Mouse (Mus musculus) erythroblast, embryonic 14.5 days (primary cell): ENCODE results near the gene Hcn3. TPM values are rescaled to one million over a fixed set of nuclear protein-coding genes. Genes with fewer than 3 reads are reported as not detected.

ENCODE experiments used
- H3K27me3 ChIP-seq: 2 replicates; pipeline ENCODE4 v1.6.1; 2012; ENCODE audit warnings: inconsistent platforms; ENCODE audit not compliant: control insufficient read depth
- H3K36me3 ChIP-seq: 2 replicates; pipeline ENCODE4 v1.6.1; 2012; ENCODE audit warnings: mild to moderate bottlenecking, inconsistent platforms; ENCODE audit not compliant: control insufficient read depth
- H3K4me1 ChIP-seq: 2 replicates; pipeline ENCODE4 v1.6.1; 2012; ENCODE audit warnings: inconsistent platforms; ENCODE audit not compliant: control insufficient read depth
- H3K4me3 ChIP-seq: replicated peaks from 2 replicates; pipeline ENCODE3; 2012; ENCODE audit warnings: moderate library complexity, mild to moderate bottlenecking, inconsistent platforms
- H3K9me3 ChIP-seq: 2 replicates; pipeline ENCODE4 v1.6.1; 2012; ENCODE audit warnings: low read length, inconsistent platforms, mixed read lengths; ENCODE audit not compliant: control insufficient read depth
- GATA1 ChIP-seq: IDR thresholded peaks from 2 replicates; pipeline ENCODE4 v1.6.1; 2012; ENCODE audit warnings: low read length, inconsistent platforms, mixed read lengths
- TAL1 ChIP-seq: IDR thresholded peaks from 3 replicates; pipeline ENCODE4 v1.6.1; 2012; ENCODE audit warnings: low read length, inconsistent platforms, mixed read lengths
- polyA plus RNA-seq: library from polyadenylated mRNA; stranded (reverse); fragments of >175 nt; gene quantifications from 2 replicates; pipeline ENCODE4 v1.2.3, GENCODE M21; 2012

Gene Hcn3
- polyA plus RNA-seq: 0.02 TPM in 2 replicates

DNA sequence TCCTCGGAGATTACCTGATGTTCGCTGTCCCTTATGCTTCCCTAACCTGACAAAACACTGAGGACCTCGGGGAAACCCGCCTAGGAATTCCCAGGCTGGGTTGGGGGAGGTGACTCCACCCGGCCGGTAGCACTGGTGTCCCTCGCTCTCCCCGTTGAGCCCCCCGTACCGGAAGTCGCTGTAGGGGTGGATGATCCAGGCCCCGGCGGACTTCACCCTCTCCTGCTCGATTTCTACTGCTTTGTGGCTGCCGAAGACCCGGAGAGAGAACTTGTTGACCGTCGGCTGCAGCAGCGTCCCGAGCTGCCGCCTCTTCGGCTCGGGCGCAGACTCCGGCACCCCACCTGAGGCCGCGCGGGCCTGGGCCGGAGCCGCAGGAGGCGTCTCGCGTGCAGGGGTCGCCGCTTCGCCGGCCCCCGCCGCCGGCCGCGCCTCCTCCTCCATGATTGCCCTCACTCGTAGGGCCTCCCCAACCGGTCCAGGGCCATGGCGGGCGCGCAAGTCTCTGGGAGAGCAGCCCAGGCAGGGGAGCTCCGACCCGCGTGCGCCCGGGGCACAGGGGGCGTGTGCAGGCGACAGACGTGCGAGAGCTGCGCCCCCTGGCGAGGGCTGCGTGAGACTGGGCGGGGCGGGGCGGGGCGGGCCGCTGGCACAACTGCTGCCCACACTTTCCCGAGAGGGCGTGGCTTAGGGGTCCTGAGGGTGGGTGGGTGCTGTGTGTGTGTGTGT, at the start of gene Hcn3:
Gene Hcn3 (minus strand): TSS at position 581 of the 729 bp plus-strand sequence.
- TF ChIP-seq TAL1 (no peak), GATA1 (no peak)
- no peaks in the 10 kb centered on the region for H3K9me3 ChIP-seq
- H3K36me3 ChIP-seq: no peaks in the 10 kb centered on the region
- H3K27me3 ChIP-seq: peaks cover 45% of the 10 kb centered on the region
- H3K4me3 ChIP-seq: peak within 1 kb of the TSS; percentile 64
- peaks cover 30% of the 10 kb centered on the region for H3K4me1 ChIP-seq

DNA sequence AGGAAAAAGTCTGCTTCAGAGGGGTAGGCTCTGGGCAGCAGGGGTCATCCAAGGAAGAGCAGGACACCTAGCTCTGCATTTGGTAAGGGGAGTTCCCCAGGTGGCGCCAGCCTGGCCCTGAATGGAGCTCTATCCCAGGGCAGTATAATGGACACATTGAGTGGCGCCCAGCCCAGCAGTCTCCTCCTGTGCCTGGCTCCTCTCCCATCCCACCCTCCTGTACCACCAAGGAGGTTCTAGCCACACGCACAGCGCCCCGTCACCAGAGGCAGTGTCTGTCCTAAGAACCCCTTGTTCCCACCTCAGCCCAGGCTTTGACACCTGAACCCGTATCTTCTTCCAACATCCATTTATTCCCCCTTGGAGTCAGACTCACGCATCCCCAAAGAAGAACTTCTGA, 49.7 kb upstream of the Hcn3 start:
- TF ChIP-seq TAL1 (no peak), GATA1 (no peak)
- Histone ChIP-seq H3K4me3 (no peak overlapping the region), H3K9me3 (no peaks in the 10 kb centered on the region), H3K27me3 (peaks cover 6% of the 10 kb centered on the region), H3K36me3 (peaks cover 70% of the 10 kb centered on the region), H3K4me1 (peaks cover 29% of the 10 kb centered on the region)

DNA sequence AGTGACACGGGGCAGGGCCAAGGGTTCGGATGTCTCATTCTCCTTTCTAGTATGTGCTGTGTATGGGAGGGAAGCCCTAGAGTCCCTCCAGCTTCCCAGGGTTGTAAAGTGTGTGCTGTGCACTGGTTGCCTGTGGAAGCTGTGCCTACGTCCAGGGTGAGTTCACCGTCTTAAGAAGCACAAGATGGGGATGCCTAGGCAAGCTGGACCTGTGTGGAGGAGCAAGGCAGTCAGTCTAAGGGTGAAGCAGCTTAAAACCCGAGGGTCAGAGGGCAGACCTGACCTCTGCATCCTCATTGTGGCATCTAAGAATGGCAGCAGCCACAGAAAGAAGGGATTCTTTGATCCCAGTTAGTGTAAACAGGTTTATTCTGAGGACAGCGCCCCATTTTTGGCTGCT, 48.7 kb upstream of the Hcn3 start:
- H3K27me3 ChIP-seq: no peaks in the 10 kb centered on the region
- H3K4me1 ChIP-seq: peaks cover 22% of the 10 kb centered on the region
- no peak for TF ChIP-seq GATA1
- TF ChIP-seq TAL1: no peak
- H3K36me3 ChIP-seq: peaks cover 74% of the 10 kb centered on the region
- no peaks in the 10 kb centered on the region for H3K9me3 ChIP-seq
- H3K4me3 ChIP-seq: no peak overlapping the region

DNA sequence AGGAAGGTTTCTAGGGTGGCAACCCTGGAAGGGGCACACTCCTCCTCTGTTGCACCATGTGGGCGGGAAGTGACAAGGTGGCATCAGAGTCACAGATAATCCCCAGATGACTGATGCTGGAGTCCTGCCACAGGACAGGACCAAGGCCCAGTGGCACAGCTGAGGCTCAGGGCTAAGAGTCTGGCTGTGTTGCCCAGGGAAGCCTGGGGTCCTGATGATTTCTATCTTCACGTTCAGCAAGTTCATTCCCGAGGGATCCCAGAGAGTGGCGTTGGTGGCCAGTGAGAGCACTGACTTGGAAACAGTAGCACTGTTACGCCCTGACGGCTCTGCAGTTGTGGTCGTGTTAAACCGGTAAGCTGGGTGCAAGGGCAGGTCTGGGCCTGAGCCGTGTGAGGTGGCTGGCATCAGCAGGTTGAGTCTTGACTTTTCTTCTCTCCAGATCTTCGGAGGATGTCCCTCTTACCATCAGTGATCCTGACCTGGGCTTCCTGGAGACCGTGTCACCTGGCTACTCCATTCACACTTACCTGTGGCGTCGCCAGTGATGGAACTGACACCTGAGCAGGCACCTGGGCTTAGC, 48.2 kb upstream of the Hcn3 start:
- no peaks in the 10 kb centered on the region for H3K9me3 ChIP-seq
- H3K4me3 ChIP-seq: no peak overlapping the region
- peaks cover 74% of the 10 kb centered on the region for H3K36me3 ChIP-seq
- peaks cover 22% of the 10 kb centered on the region for H3K4me1 ChIP-seq
- TF ChIP-seq TAL1 (no peak), GATA1 (no peak)
- H3K27me3 ChIP-seq: no peaks in the 10 kb centered on the region

DNA sequence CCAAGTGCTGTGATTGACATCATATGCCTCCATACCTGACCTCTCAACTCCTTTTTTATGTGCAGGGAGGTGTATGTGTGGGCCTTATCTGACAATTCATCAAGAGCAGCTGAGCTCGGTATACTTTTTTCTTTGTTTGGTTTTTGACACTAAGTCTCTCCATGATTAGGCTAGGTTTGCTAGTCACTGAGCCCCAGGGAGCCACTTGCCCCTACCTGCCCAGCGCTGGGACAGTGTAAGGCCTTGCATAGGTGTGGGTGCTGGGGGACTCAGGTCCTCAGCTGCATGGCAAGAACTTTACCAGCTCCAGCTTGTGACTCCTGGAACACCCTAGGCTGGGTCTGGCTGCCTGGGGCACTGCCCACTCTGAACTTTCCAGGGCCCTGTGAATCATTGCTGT, 46.7 kb upstream of the Hcn3 start:
- H3K27me3 ChIP-seq: no peaks in the 10 kb centered on the region
- no peak for TF ChIP-seq GATA1
- no peak for TF ChIP-seq TAL1
- H3K4me3 ChIP-seq: no peak overlapping the region
- peaks cover 15% of the 10 kb centered on the region for H3K4me1 ChIP-seq
- H3K9me3 ChIP-seq: no peaks in the 10 kb centered on the region
- peaks cover 71% of the 10 kb centered on the region for H3K36me3 ChIP-seq

DNA sequence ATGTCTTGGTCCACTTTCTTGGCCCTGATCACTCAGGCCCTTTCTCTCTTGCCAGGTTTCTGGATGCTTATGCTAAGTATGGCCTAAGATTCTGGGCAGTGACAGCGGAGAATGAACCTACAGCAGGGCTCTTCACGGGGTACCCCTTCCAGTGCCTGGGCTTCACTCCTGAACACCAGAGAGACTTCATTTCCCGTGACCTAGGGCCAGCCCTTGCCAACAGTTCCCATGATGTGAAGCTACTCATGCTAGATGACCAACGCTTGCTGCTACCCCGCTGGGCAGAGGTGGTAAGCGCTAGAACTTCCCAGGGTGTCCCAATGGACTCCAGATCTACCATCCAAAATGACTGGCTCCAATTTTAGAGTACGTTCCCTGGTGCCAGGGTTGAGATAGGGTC, 46.1 kb upstream of the Hcn3 start:
- Histone ChIP-seq H3K27me3 (no peaks in the 10 kb centered on the region), H3K9me3 (no peaks in the 10 kb centered on the region), H3K4me3 (no peak overlapping the region), H3K36me3 (peaks cover 67% of the 10 kb centered on the region), H3K4me1 (peaks cover 12% of the 10 kb centered on the region)
- TF ChIP-seq GATA1: no peak
- TF ChIP-seq TAL1: no peak

DNA sequence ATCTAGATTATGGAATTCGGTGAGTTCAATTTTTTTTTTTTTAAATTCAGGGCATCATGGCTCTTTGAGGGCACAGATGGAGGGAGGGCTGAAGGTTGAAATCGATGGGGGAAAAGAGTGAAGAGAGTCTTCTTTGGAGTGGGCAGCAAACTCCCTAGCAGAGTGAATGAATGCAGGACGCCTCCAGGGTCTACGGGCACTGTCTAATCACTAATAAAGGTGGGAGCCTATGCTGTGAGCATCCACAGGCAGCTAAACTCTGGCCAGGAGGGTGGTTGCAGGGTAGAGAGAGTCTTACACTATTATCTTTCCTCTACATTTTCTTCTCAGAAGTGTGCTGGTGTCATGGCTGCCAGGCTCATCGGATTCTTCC, 43.1 kb upstream of the Hcn3 start:
- Histone ChIP-seq H3K9me3 (no peaks in the 10 kb centered on the region), H3K4me3 (peak overlapping the region; percentile 62), H3K4me1 (peaks cover 12% of the 10 kb centered on the region), H3K27me3 (peaks cover 4% of the 10 kb centered on the region), H3K36me3 (peaks cover 37% of the 10 kb centered on the region)
- TF ChIP-seq GATA1 (no peak), TAL1 (no peak)

DNA sequence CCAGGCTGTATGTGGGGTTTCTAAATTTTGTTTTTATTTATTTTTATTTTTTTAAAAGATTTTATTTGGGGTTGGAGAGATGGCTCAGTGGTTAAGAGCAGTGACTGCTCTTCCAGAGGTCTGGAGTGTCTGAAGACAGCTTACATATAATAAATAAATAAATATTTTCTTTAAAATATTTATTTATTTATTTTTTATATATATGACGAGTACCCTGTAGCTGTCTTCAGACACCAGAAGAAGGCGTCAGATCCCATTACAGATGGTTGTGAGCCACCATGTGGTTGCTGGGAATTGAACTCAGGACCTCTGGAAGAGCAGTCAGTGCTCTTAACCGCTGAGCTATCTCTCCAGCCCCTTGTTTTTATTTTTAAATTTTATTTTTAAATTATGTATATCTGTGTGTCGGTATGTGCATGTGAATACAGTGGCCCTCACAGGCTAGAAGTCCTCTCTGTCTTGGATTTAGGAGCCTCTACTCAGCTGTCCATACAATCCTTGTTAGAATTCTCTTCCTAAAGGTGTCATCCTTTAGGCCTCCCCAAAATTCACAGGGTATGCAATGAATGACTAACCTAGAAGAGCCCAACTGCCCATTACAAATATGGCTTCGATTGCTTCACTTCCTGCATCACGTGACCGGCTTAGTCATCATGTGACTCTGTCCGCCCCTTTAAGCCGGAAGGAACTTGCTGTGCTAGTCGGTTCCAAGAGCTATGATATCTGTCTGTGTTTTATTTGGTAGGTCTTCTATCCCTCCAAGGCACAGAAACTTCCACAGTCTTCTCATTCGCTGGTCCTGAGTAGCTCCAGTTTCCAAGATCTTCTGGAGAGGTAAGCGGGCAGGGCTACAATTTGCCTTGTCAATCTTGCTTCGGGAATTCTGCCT, 42.5 kb upstream of the Hcn3 start, which contains the start of gene Gba:
Gene Gba (plus strand): TSS at position 676 of the 889 bp plus-strand sequence.
- no peak for TF ChIP-seq GATA1
- no peak for TF ChIP-seq TAL1
- peaks cover 7% of the 10 kb centered on the region for H3K27me3 ChIP-seq
- H3K9me3 ChIP-seq: no peaks in the 10 kb centered on the region
- H3K4me1 ChIP-seq: peaks cover 12% of the 10 kb centered on the region
- H3K36me3 ChIP-seq: peaks cover 31% of the 10 kb centered on the region
- H3K4me3 ChIP-seq: peak within 1 kb of the TSS; percentile 62

DNA sequence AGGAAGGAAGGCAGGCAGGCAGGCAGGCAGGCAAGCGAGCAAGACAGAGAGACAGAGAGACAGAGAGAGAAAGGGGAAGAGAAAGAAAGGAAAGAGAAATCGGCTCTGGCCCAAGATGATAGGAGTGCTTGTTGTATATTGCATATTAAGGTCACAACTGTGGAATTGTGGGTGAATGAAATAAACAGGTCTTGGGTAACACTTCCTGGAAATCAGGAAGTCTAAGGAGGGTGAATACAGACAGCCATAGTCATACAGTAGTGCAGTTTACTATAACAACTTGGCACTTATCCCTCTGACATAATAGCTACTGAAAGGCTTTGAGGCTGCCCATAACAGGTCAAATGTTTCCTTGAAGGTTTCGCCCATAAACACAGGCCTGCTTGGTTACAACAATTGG, 39.8 kb upstream of the Hcn3 start:
- no peak overlapping the region for H3K4me3 ChIP-seq
- peaks cover 5% of the 10 kb centered on the region for H3K36me3 ChIP-seq
- peaks cover 11% of the 10 kb centered on the region for H3K27me3 ChIP-seq
- no peaks in the 10 kb centered on the region for H3K9me3 ChIP-seq
- TF ChIP-seq TAL1 (no peak), GATA1 (no peak)
- H3K4me1 ChIP-seq: peaks cover 31% of the 10 kb centered on the region
